ENCODE assay signal across 8 mouse cellular contexts in the genomic region with DNA sequence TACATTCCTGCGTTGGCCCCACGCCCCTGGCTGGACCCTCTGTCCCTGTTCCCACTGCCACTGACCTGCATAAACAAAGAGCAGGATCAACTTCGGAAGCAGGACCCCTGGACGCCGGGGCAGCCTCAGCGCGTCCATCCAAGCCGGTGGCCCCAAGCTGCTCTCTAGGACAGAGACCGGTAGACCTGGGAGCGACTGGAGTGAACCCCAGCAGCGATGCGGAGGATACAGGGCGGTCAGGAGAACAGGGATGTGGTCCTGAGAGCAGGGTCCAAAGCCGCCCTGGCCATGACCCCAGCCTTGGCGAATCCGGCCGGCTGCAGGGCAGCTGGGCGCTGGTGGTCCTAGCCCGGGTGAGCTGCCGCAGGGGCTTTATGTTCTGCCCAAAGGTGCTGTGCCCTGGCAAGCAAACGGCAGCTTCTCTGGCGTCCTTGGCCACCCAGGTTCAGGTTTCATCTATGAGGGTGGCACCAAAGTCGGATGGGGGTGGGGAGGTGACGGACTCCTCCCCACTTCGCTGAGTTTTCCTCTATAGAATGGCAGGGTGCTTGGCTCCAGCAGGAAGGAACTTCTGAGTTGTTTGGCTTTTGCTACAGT. TPM values are rescaled to one million over a fixed set of nuclear protein-coding genes. Genes with fewer than 3 reads are reported as not detected.
DNase-seq lines count a peak whose midpoint lies in the region; ATAC-seq lines count a peak whose summit lies in the region.

No protein-coding gene starts in this region.

- DNase-seq in right cerebral cortex, postnatal 4 days, result peak; percentile 7
- DNase-seq in right cerebral cortex, adult 18-20 months, result no peak
- peak; percentile 39 for DNase-seq in liver, embryonic 11.5 days (ENCODE audit: low spot score)
- DNase-seq in neural tube, embryonic 10.5 days (ENCODE audit: extremely low spot score, low spot score), result peak; percentile 69
- DNase-seq in layer of hippocampus, adult 11-12 months (ENCODE audit: low spot score), result no peak
- DNase-seq in left cerebral cortex, adult 9 months (ENCODE audit: low spot score in 2 of 2), result no peak

- H3K36me3 ChIP-seq in forebrain, embryonic 13.5 days (ENCODE audit: poor library complexity, severe bottlenecking), result no peaks in the 10 kb centered on the region
- H3K36me3 ChIP-seq in hindbrain, embryonic 13.5 days, result no peaks in the 10 kb centered on the region
- H3K36me3 ChIP-seq in liver, embryonic 11.5 days (ENCODE audit: control insufficient read depth, insufficient read depth, low read length), result no peaks in the 10 kb centered on the region

- H3K4me3 ChIP-seq in forebrain, embryonic 13.5 days, result peak overlapping the region; percentile 36
- H3K4me3 ChIP-seq in hindbrain, embryonic 13.5 days, result peak overlapping the region; percentile 39
- peak overlapping the region; percentile 45 for H3K4me3 ChIP-seq in liver, embryonic 11.5 days (ENCODE audit: low read depth, low read length)

- peak overlapping the region; percentile 67 for H3K4me2 ChIP-seq in forebrain, embryonic 13.5 days
- H3K4me2 ChIP-seq in hindbrain, embryonic 13.5 days, result peak overlapping the region; percentile 58
- H3K4me2 ChIP-seq in liver, embryonic 11.5 days, result peak overlapping the region; percentile 61

- no peaks in the 10 kb centered on the region for H3K9me3 ChIP-seq in forebrain, embryonic 13.5 days (replicated peaks)
- peaks cover 5% of the 10 kb centered on the region; the same call in 1 of the 2 replicates for H3K9me3 ChIP-seq in hindbrain, embryonic 13.5 days
- H3K9me3 ChIP-seq in liver, embryonic 11.5 days (ENCODE audit: control insufficient read depth, low read length), result no peaks in the 10 kb centered on the region

- no peaks in the 10 kb centered on the region for H3K27me3 ChIP-seq in forebrain, embryonic 13.5 days
- 0 out of 2 replicates have a peak, but pooled peaks cover 2% of the 10 kb centered on the region for H3K27me3 ChIP-seq in hindbrain, embryonic 13.5 days
- H3K27me3 ChIP-seq in liver, embryonic 11.5 days (replicated peaks; ENCODE audit: control insufficient read depth, insufficient read depth, low read length), result no peaks in the 10 kb centered on the region

- WGBS in forebrain, embryonic 13.5 days, result 2% methylated on average over 25 of the region's 25 CpGs
- WGBS in hindbrain, embryonic 13.5 days, result 2% methylated on average over 25 of the region's 25 CpGs
- WGBS in liver, embryonic 11.5 days, result 4% methylated on average over 25 of the region's 25 CpGs

- peaks cover 17% of the 10 kb centered on the region for H3K4me1 ChIP-seq in forebrain, embryonic 13.5 days
- peaks cover 11% of the 10 kb centered on the region for H3K4me1 ChIP-seq in hindbrain, embryonic 13.5 days (replicated peaks)
- H3K4me1 ChIP-seq in liver, embryonic 11.5 days (replicated peaks; ENCODE audit: control insufficient read depth, insufficient read depth, low read length), result no peaks in the 10 kb centered on the region

- H3K9ac ChIP-seq in forebrain, embryonic 13.5 days, result peak overlapping the region; percentile 52
- peak overlapping the region; percentile 67 for H3K9ac ChIP-seq in hindbrain, embryonic 13.5 days
- peak overlapping the region; percentile 30; the same call in 1 of the 2 replicates for H3K9ac ChIP-seq in liver, embryonic 11.5 days (ENCODE audit: low read depth, low read length)

- ATAC-seq in forebrain, embryonic 13.5 days, result peak; percentile 67
- peak; percentile 61; the same call in 1 of the 2 replicates for ATAC-seq in hindbrain, embryonic 13.5 days (ENCODE audit: low FRiP score)
- ATAC-seq in liver, embryonic 11.5 days (replicated peaks; ENCODE audit: low FRiP score), result peak; percentile 29; the same call in 1 of the 2 replicates

- no peak overlapping the region for H3K27ac ChIP-seq in forebrain, embryonic 13.5 days
- H3K27ac ChIP-seq in hindbrain, embryonic 13.5 days, result 0 out of 2 replicates have a peak overlapping the region, but pooled peaks have one; percentile 23
- no peak overlapping the region for H3K27ac ChIP-seq in liver, embryonic 11.5 days (ENCODE audit: low read depth, low read length)

RNA-seq across cellular contexts. Expression of a gene that starts 3.1 kb away (rescaled TPM):
- polyA plus RNA-seq in forebrain, embryonic 13.5 days (2015; fragmentation: Nextera tagmentation; extraction: Ambion mirVana), result 2.1 and 2.5 TPM in 2 replicates
- 3.2 and 3.4 TPM in 2 replicates for polyA plus RNA-seq in hindbrain, embryonic 13.5 days (2015; fragmentation: Nextera tagmentation; extraction: Ambion mirVana)
- 1.5 and 2.1 TPM in 2 replicates for polyA plus RNA-seq in liver, embryonic 11.5 days (2014; fragmentation: Nextera tagmentation; extraction: Ambion mirVana)

Comparison
In these comparisons a context has a peak if more than half of its experiments do, and no peak if none do; other contexts are left out.
1. DNase-seq: peak in right cerebral cortex, postnatal 4 days (single experiment), liver, embryonic 11.5 days (single experiment) and neural tube, embryonic 10.5 days (single experiment); none in right cerebral cortex, adult 18-20 months (single experiment), layer of hippocampus, adult 11-12 months (single experiment) and left cerebral cortex, adult 9 months (0 of 2).
2. Peak in every context shown above with its lines, with median percentiles within 50 percentile points of each other: ATAC-seq, H3K4me2 ChIP-seq, H3K4me3 ChIP-seq and H3K9ac ChIP-seq.